Mouse (Mus musculus) kidney, adult 2 months (tissue): ENCODE measurements around the gene Aurkb. TPM values are rescaled to one million over a fixed set of nuclear protein-coding genes. Genes with fewer than 3 reads are reported as not detected.
"Not testable (repeated sequence)": the region's sequence is repeated elsewhere in the genome, so short reads cannot be mapped to it uniquely, and the experiment has no call there.

Experiments used
- DNase-seq: peaks from one replicate; pipeline ENCODE4 v3.0.0; 2021
- H3K27ac ChIP-seq: fragments of 200-500 bp; 2 replicates; pipeline ENCODE4 v1.5.1; 2012; ENCODE audit warnings: low read depth, low read length, control low read depth, inconsistent platforms; ENCODE audit not compliant: insufficient read depth
- H3K27me3 ChIP-seq: fragments of 200-500 bp; replicated peaks from 2 replicates; pipeline ENCODE4 v1.6.1; 2012; ENCODE audit warnings: mild to moderate bottlenecking, moderate library complexity, low read length, inconsistent platforms; ENCODE audit not compliant: control insufficient read depth, insufficient read depth
- H3K36me3 ChIP-seq: fragments of 200-500 bp; 2 replicates; pipeline ENCODE4 v1.6.1; 2012; ENCODE audit warnings: mild to moderate bottlenecking, moderate library complexity, low read length, inconsistent platforms; ENCODE audit not compliant: control insufficient read depth, insufficient read depth
- H3K4me1 ChIP-seq: fragments of 200-500 bp; 2 replicates; pipeline ENCODE4 v1.6.1; 2011; ENCODE audit warnings: low read length; ENCODE audit not compliant: control insufficient read depth, insufficient read depth
- H3K4me3 ChIP-seq: fragments of 200-500 bp; 2 replicates; pipeline ENCODE4 v1.5.1; 2011; ENCODE audit warnings: mild to moderate bottlenecking, low read depth, low read length, control low read depth; ENCODE audit not compliant: insufficient read depth
- CTCF ChIP-seq: fragments of 200-500 bp; conservative IDR thresholded peaks from 2 replicates; pipeline ENCODE4 v1.5.1; 2011; ENCODE audit warnings: low read depth, mild to moderate bottlenecking, control low read depth, low read length, moderate library complexity, mixed read lengths; ENCODE audit not compliant: insufficient read depth, insufficient read length
- POLR2A ChIP-seq: fragments of 200-500 bp; IDR thresholded peaks from one replicate; pipeline ENCODE4 v1.6.1; 2011; ENCODE audit warnings: low read depth, low read length, control low read depth
- WGBS: fragments of 180-500 bp; shearing (Covaris S2); methylation state at CpG from one replicate; pipeline ENCODE4 v1.1.7; 2018; 5-methylcytosine and 5-hydroxymethylcytosine counted together
- polyA plus RNA-seq: library from polyadenylated mRNA; depleted of rRNA; stranded (reverse); fragments of >200 nt; gene quantifications from 2 replicates; pipeline ENCODE4 v1.2.3, GENCODE M21; 2012

The Aurkb gene
- polyA plus RNA-seq, 1 experiment = 1.7 TPM

- Histone ChIP-seq H3K4me1 (peaks cover 14% of the 10 kb centered on the region), H3K4me3 (peak overlapping the region; percentile 98), H3K27me3 (no peaks in the 10 kb centered on the region), H3K27ac (peak overlapping the region; percentile 98), H3K36me3 (no peaks in the 10 kb centered on the region)
- TF ChIP-seq POLR2A (no peak), CTCF (no peak)
- DNase-seq = no peak
- 57% methylated on average over 12 of the region's 12 CpGs for WGBS
These were observed 44.3 kb downstream of the Aurkb start for GRCm38 (mm10) chr11:69089616-69090290.

- Histone ChIP-seq H3K27ac (no peak overlapping the region; the same call in 1 of the 2 replicates), H3K36me3 (no peaks in the 10 kb centered on the region), H3K27me3 (no peaks in the 10 kb centered on the region), H3K4me3 (no peak overlapping the region), H3K4me1 (peaks cover 14% of the 10 kb centered on the region)
- no peak for DNase-seq
- TF ChIP-seq POLR2A (no peak), CTCF (no peak)
- WGBS = 51% methylated on average over 6 of the region's 6 CpGs
These were observed 44.9 kb downstream of the Aurkb start for GRCm38 (mm10) chr11:69090367-69090766.

GRCm38 (mm10) chr11:69091566-69092385 is 46.3 kb downstream of the Aurkb start:
- Histone ChIP-seq H3K4me3 (no peak overlapping the region), H3K27ac (no peak overlapping the region; the same call in 1 of the 2 replicates), H3K4me1 (peaks cover 14% of the 10 kb centered on the region), H3K36me3 (no peaks in the 10 kb centered on the region), H3K27me3 (no peaks in the 10 kb centered on the region)
- DNase-seq = no peak
- TF ChIP-seq CTCF (no peak), POLR2A (no peak)
- 62% methylated on average over 7 of the region's 7 CpGs for WGBS

- no peak overlapping the region for H3K4me3 ChIP-seq
- peaks cover 15% of the 10 kb centered on the region for H3K4me1 ChIP-seq
- peak; percentile 94 for DNase-seq
- WGBS = 2% methylated on average over 3 of the region's 3 CpGs
- H3K36me3 ChIP-seq = no peaks in the 10 kb centered on the region
- TF ChIP-seq CTCF (peak; percentile 83), POLR2A (no peak)
- H3K27me3 ChIP-seq = no peaks in the 10 kb centered on the region
- H3K27ac ChIP-seq = no peak overlapping the region
These were observed 46.9 kb downstream of the Aurkb start for GRCm38 (mm10) chr11:69092386-69092751.

GRCm38 (mm10) chr11:69092871-69093270 is 47.4 kb downstream of the Aurkb start:
- Histone ChIP-seq H3K27ac (no peak overlapping the region), H3K4me3 (no peak overlapping the region), H3K36me3 (no peaks in the 10 kb centered on the region), H3K4me1 (peaks cover 20% of the 10 kb centered on the region), H3K27me3 (no peaks in the 10 kb centered on the region)
- WGBS = 64% methylated on average over 4 of the region's 4 CpGs
- peak; percentile 44 for DNase-seq
- no peak for TF ChIP-seq POLR2A
- no peak; the same call in 1 of the 2 replicates for TF ChIP-seq CTCF

GRCm38 (mm10) chr11:69093856-69094255 is 48.4 kb downstream of the Aurkb start:
- H3K4me1 ChIP-seq = peaks cover 27% of the 10 kb centered on the region
- H3K4me3 ChIP-seq, DNase-seq, H3K27me3 ChIP-seq, H3K27ac ChIP-seq, H3K36me3 ChIP-seq: not testable (repeated sequence)
- 88% methylated on average over 7 of the region's 7 CpGs for WGBS

GRCm38 (mm10) chr11:69094697-69095429 is 49.4 kb downstream of the Aurkb start, which contains the start of gene Per1:
Gene Per1, plus strand, starts transcription at chr11:69095217.
- DNase-seq = peak; percentile 100
- peaks cover 22% of the 10 kb centered on the region for H3K4me1 ChIP-seq
- peak within 1 kb of the TSS; percentile 99 for H3K27ac ChIP-seq
- TF ChIP-seq CTCF = no peak
- peak; percentile 92 for TF ChIP-seq POLR2A
- WGBS = under 1% methylated on average over 37 of the region's 37 CpGs
- no peaks in the 10 kb centered on the region for H3K36me3 ChIP-seq
- H3K4me3 ChIP-seq = peak within 1 kb of the TSS; percentile 91
- no peaks in the 10 kb centered on the region for H3K27me3 ChIP-seq
